Mouse (Mus musculus) intestine, embryonic 15.5 days (tissue): Measurements from ENCODE around the gene Prkce. TPM values are rescaled to one million over a fixed set of nuclear protein-coding genes. Genes with fewer than 3 reads are reported as not detected.
A peak's percentile ranks its signal among the peaks of the same experiment; 100 is the strongest.

Source experiments
- ATAC-seq: fragments of 200-750 bp; cut with Nextera tagmentation; 2 replicates; pipeline ENCODE4 v1.8.0; 2017; ENCODE audit warnings: moderate TSS enrichment, moderate library complexity
- H3K27ac ChIP-seq: fragments of 300-500 bp; sonication (generic); 2 replicates; pipeline ENCODE4 v1.5.1; 2015; ENCODE audit warnings: mild to moderate bottlenecking, inconsistent platforms
- H3K27me3 ChIP-seq: fragments of 300-500 bp; sonication (generic); replicated peaks from 2 replicates; pipeline ENCODE4 v1.6.1; 2015; ENCODE audit warnings: inconsistent platforms
- H3K36me3 ChIP-seq: fragments of 300-500 bp; sonication (generic); 2 replicates; pipeline ENCODE4 v1.6.1; 2015; ENCODE audit warnings: inconsistent platforms
- H3K4me1 ChIP-seq: fragments of 300-500 bp; sonication (generic); replicated peaks from 2 replicates; pipeline ENCODE4 v1.6.1; 2015; ENCODE audit warnings: inconsistent platforms
- H3K4me2 ChIP-seq: fragments of 300-500 bp; sonication (generic); replicated peaks from 2 replicates; pipeline ENCODE4 v1.6.1; 2015; ENCODE audit warnings: mild to moderate bottlenecking, inconsistent platforms
- H3K4me3 ChIP-seq: fragments of 300-500 bp; sonication (generic); replicated peaks from 2 replicates; pipeline ENCODE4 v1.5.1; 2015; ENCODE audit warnings: inconsistent platforms
- H3K9ac ChIP-seq: fragments of 300-500 bp; sonication (generic); 2 replicates; pipeline ENCODE4 v1.6.1; 2015; ENCODE audit warnings: inconsistent platforms
- H3K9me3 ChIP-seq: fragments of 300-500 bp; sonication (generic); 2 replicates; pipeline ENCODE4 v1.6.1; 2016; ENCODE audit warnings: inconsistent platforms
- WGBS: fragments of 180-500 bp; shearing (Covaris S2); methylation state at CpG from one replicate; pipeline ENCODE4 v1.1.7; 2015; 5-methylcytosine and 5-hydroxymethylcytosine counted together
- polyA plus RNA-seq: library from polyadenylated mRNA; unstranded; fragments of >200 nt; fragmentation: Nextera tagmentation; extraction: Ambion mirVana; gene quantifications from 2 replicates; pipeline ENCODE4 v1.2.1, GENCODE M21; 2015

Gene Prkce
- polyA plus RNA-seq, 1 experiment from 2014 or later: 6.6 TPM

DNA sequence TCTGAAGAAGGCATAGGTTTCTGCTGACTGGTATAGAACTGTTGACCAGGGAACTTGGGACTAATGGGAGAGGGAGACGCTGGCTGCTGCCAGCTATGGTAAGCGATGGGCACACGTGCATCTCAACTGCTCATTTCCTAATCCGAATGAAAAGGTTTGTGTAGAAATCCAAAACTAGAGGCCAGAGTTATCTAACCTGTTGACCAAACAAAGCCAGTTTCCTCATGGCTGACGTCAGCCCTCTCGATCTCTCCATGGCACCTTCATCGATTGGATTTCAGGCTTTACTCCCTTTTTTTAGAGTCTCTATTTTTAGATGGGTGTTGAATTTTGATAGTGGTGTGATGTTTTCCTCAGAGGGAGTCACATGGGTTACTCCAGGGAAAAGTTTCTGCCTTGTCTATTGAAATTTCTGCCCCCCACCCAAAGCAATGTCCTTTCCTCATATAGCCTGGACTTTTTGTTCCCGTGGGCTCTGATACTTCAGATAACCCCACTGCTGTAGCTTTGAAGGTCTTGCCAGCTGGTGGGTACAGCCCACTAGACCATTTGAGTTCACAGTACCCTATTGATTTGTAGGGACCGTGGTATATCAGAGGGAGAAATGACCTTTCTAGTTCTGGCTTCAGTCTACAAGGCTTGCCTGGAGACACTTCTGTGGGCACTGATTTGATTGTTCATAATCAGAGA is 335.8 kb downstream of the Prkce start:
- Histone ChIP-seq H3K36me3 (no peaks in the 10 kb centered on the region), H3K4me1 (0 out of 2 replicates have a peak, but pooled peaks cover 5% of the 10 kb centered on the region), H3K4me2 (no peak overlapping the region), H3K27ac (no peak overlapping the region), H3K27me3 (no peaks in the 10 kb centered on the region), H3K9me3 (no peaks in the 10 kb centered on the region), H3K9ac (no peak overlapping the region), H3K4me3 (no peak overlapping the region)
- ATAC-seq: no peak
- WGBS: 94% methylated on average over 9 of the region's 9 CpGs

DNA sequence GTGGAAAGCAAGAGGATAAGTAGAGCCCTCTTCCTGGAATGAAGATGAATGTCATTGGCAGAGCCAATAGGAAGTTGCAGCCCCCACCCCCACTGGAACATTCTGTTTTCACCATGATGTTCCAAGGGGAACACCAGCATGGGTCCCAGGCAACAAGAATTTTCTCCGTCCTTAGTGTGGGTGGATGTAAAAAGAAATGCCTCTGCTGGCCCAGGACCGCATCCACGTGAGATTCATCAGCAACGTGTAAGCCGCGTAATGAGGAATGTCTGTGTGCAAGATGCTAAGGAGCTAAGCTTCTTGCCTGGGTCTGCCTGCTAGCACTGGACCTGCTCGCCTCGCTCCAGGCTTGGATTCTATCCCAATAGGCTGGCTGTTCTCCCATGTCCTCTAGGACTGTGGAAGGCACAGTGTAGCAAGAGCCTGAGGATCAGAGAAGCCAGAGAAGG is 337.6 kb downstream of the Prkce start, which contains the start of gene Gm10309:
Gm10309 (minus strand) TSS at position 50 of the 449 bp plus-strand sequence.
- H3K4me2 ChIP-seq: no peak within 1 kb of the TSS
- no peak within 1 kb of the TSS for H3K27ac ChIP-seq
- H3K36me3 ChIP-seq: no peaks in the 10 kb centered on the region
- ATAC-seq: no peak
- H3K4me1 ChIP-seq: 0 out of 2 replicates have a peak, but pooled peaks cover 2% of the 10 kb centered on the region
- H3K9ac ChIP-seq: no peak within 1 kb of the TSS
- H3K9me3 ChIP-seq: no peaks in the 10 kb centered on the region
- H3K27me3 ChIP-seq: no peaks in the 10 kb centered on the region
- no peak within 1 kb of the TSS for H3K4me3 ChIP-seq
- WGBS: 89% methylated on average over 8 of the region's 8 CpGs

- no peak overlapping the region for H3K9ac ChIP-seq
These were observed 339.3 kb downstream of the Prkce start for GRCm38 (mm10) chr17:86506881-86507280.

DNA sequence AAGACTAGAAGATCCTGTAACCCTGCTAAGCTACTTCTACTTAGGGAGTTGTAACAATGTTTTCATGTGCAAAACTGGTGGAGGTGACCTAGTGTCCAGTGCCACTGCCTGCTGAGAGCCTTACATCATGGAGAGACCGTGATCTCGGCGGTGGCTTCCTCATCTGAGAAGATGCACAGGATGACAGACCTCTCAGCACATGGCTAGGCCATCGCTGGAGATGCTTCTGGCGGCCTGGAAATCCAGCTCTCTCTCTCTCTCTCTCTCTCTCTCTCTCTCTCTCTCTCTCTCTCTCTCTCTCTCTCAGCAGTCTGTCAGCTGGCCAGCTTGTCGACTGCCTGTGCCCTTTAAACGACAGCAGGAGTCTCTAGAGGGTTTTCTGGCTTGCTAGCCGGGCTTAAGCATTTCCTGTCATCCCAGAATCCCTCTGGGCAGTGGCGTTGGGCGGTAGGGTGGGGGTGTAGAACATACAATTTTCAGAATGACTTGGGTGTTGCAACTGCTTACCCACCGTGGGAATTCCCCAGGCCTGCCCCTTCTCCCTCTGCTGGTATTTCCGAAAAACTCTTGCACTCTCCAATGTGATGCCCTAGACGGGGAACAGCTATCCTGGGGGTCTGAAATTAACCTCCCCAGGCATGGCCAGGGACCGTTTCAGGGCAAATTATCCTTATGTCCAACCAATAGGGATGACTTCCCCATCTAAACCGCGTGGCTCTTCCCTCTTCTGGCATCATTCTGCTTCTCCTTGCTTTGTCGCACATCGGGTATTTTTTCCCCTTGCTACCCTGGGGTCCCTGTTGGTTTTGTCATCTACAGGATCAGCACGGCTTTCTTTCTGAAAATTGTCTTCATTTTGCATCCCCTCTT is 340.0 kb downstream of the Prkce start:
- H3K27ac ChIP-seq: 0 out of 2 replicates have a peak overlapping the region, but pooled peaks have one; percentile 36
- H3K4me2 ChIP-seq: no peak overlapping the region
- no peaks in the 10 kb centered on the region for H3K9me3 ChIP-seq
- 0 out of 2 replicates have a peak, but pooled peaks cover 2% of the 10 kb centered on the region for H3K4me1 ChIP-seq
- H3K4me3 ChIP-seq: no peak overlapping the region
- no peak for ATAC-seq
- H3K27me3 ChIP-seq: no peaks in the 10 kb centered on the region
- no peaks in the 10 kb centered on the region for H3K36me3 ChIP-seq
- H3K9ac ChIP-seq: no peak overlapping the region
- WGBS: 66% methylated on average over 19 of the region's 19 CpGs

More at GRCm38 (mm10) chr17:86506881-86507280, 339.3 kb downstream of the Prkce start:
- H3K9me3 ChIP-seq: no peaks in the 10 kb centered on the region
- no peaks in the 10 kb centered on the region for H3K27me3 ChIP-seq
- H3K36me3 ChIP-seq: no peaks in the 10 kb centered on the region
- 46% methylated on average over 5 of the region's 5 CpGs for WGBS
- no peak overlapping the region for H3K4me3 ChIP-seq
- no peak for ATAC-seq
- 0 out of 2 replicates have a peak, but pooled peaks cover 2% of the 10 kb centered on the region for H3K4me1 ChIP-seq
- no peak overlapping the region for H3K4me2 ChIP-seq
- peak overlapping the region; percentile 66 for H3K27ac ChIP-seq

- Histone ChIP-seq H3K9ac (no peak overlapping the region), H3K9me3 (no peaks in the 10 kb centered on the region), H3K4me1 (0 out of 2 replicates have a peak, but pooled peaks cover 2% of the 10 kb centered on the region), H3K4me2 (no peak overlapping the region), H3K27ac (no peak overlapping the region), H3K27me3 (no peaks in the 10 kb centered on the region), H3K4me3 (no peak overlapping the region), H3K36me3 (no peaks in the 10 kb centered on the region)
- 90% methylated on average over 3 of the region's 3 CpGs for WGBS
- ATAC-seq: no peak
These were observed 340.6 kb downstream of the Prkce start for GRCm38 (mm10) chr17:86508212-86508490.

DNA sequence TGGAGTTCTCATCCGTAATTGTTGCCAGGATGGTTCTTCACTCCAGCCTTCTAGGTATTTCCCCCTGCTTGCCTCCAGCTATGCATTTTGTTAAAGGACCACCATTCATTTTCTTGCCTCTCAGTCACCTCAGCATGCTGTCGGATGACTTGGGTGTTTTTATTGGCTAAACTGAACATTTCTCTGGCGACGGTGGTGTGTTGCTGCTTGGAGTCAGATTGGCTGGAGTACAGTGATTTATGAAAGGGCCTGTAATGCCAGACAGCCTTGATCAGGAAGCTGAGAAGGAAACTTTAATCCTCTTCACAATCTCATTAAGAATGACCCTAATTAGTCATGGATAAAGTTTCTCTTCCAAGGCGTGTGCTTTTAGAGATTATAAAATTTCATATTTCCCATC is 342.3 kb downstream of the Prkce start:
- Histone ChIP-seq H3K4me3 (no peak overlapping the region), H3K9ac (no peak overlapping the region), H3K4me2 (no peak overlapping the region), H3K27ac (no peak overlapping the region), H3K9me3 (no peaks in the 10 kb centered on the region), H3K36me3 (no peaks in the 10 kb centered on the region; the same call in 1 of the 2 replicates), H3K27me3 (no peaks in the 10 kb centered on the region), H3K4me1 (0 out of 2 replicates have a peak, but pooled peaks cover 2% of the 10 kb centered on the region)
- 70% methylated on average over 5 of the region's 5 CpGs for WGBS
- ATAC-seq: no peak

- no peak overlapping the region for H3K9ac ChIP-seq
- H3K4me3 ChIP-seq: no peak overlapping the region
- H3K27me3 ChIP-seq: no peaks in the 10 kb centered on the region
- no peak for ATAC-seq
- WGBS: 56% methylated on average over 13 of the region's 13 CpGs
- H3K36me3 ChIP-seq: no peaks in the 10 kb centered on the region; the same call in 1 of the 2 replicates
- no peak overlapping the region for H3K4me2 ChIP-seq
- H3K9me3 ChIP-seq: no peaks in the 10 kb centered on the region
- H3K4me1 ChIP-seq: no peaks in the 10 kb centered on the region
- no peak overlapping the region for H3K27ac ChIP-seq
These were observed 347.5 kb downstream of the Prkce start for GRCm38 (mm10) chr17:86514974-86515620.

- no peak overlapping the region for H3K9ac ChIP-seq
- no peaks in the 10 kb centered on the region for H3K27me3 ChIP-seq
- H3K4me2 ChIP-seq: no peak overlapping the region
These were observed 349.0 kb downstream of the Prkce start for GRCm38 (mm10) chr17:86516630-86517029.

DNA sequence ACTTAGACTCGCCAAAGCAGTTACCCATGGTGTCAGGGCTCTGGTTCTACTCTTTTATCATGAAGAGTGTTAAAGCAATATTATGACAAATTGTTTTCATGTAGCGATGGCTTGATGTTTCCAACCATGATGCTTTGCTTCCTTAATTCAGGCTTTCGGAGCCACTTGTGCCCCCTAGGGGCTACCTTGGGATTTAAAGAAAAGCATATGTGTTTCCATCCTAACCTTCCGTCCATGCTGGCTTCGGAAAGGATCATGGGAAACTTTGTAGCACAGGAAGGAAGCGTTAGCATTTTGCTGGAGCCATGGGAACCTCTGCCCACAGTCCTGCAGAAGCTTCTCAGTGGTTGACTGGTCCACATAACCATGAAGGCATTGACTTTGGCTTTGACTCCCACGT is 351.0 kb downstream of the Prkce start:
- no peak overlapping the region for H3K4me3 ChIP-seq
- no peak overlapping the region for H3K27ac ChIP-seq
- H3K27me3 ChIP-seq: no peaks in the 10 kb centered on the region
- ATAC-seq: no peak
- 91% methylated on average over 7 of the region's 7 CpGs for WGBS
- H3K36me3 ChIP-seq: no peaks in the 10 kb centered on the region; the same call in 1 of the 2 replicates
- no peaks in the 10 kb centered on the region for H3K9me3 ChIP-seq
- no peak overlapping the region for H3K4me2 ChIP-seq
- H3K4me1 ChIP-seq: no peaks in the 10 kb centered on the region
- no peak overlapping the region for H3K9ac ChIP-seq

More at GRCm38 (mm10) chr17:86516630-86517029, 349.0 kb downstream of the Prkce start:
- 69% methylated on average over 5 of the region's 5 CpGs for WGBS
- ATAC-seq: no peak
- no peaks in the 10 kb centered on the region for H3K4me1 ChIP-seq
- no peaks in the 10 kb centered on the region; the same call in 1 of the 2 replicates for H3K36me3 ChIP-seq
- no peak overlapping the region for H3K4me3 ChIP-seq
- no peak overlapping the region for H3K27ac ChIP-seq
- no peaks in the 10 kb centered on the region for H3K9me3 ChIP-seq

GRCm38 (mm10) chr17:86521252-86521651 is 353.7 kb downstream of the Prkce start:
- ATAC-seq: no peak
- H3K4me1 ChIP-seq: no peaks in the 10 kb centered on the region
- H3K36me3 ChIP-seq: no peaks in the 10 kb centered on the region
- 90% methylated on average over 11 of the region's 11 CpGs for whole genome bisulfite sequencing
- no peaks in the 10 kb centered on the region for H3K9me3 ChIP-seq
- no peaks in the 10 kb centered on the region for H3K27me3 ChIP-seq
- H3K9ac ChIP-seq: no peak overlapping the region
- H3K4me3 ChIP-seq: no peak overlapping the region
- H3K4me2 ChIP-seq: no peak overlapping the region
- H3K27ac ChIP-seq: no peak overlapping the region

GRCm38 (mm10) chr17:86522649-86523048 is 355.1 kb downstream of the Prkce start:
- Histone ChIP-seq H3K36me3 (no peaks in the 10 kb centered on the region), H3K4me3 (no peak overlapping the region), H3K27ac (no peak overlapping the region), H3K27me3 (no peaks in the 10 kb centered on the region), H3K9me3 (no peaks in the 10 kb centered on the region), H3K4me2 (no peak overlapping the region), H3K4me1 (no peaks in the 10 kb centered on the region), H3K9ac (no peak overlapping the region)
- ATAC-seq: no peak
- WGBS: 80% methylated on average over 5 of the region's 5 CpGs

DNA sequence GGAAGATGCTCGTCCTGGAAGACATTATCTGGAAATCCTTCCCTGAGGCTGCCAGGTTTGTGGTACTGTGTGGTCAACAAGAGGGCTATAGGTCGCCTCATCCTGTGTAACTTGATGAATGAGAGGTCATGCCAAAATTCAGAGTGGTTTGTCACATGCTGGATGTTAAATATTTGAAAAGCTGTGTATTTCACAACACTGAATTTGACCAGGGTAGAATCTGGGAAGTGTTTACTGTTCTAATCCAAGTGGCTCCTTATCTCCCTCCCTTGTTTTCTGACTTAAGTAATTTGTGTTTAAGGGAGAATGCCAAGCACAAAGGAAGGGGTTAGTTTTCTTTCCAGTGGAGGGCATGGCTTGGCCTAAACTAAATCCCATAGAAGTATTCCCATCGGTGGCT is 355.8 kb downstream of the Prkce start:
- no peak overlapping the region for H3K9ac ChIP-seq
- H3K4me3 ChIP-seq: no peak overlapping the region
- WGBS: 64% methylated on average over 3 of the region's 3 CpGs
- no peak for ATAC-seq
- H3K9me3 ChIP-seq: no peaks in the 10 kb centered on the region
- H3K27me3 ChIP-seq: no peaks in the 10 kb centered on the region
- no peak overlapping the region for H3K27ac ChIP-seq
- no peaks in the 10 kb centered on the region for H3K4me1 ChIP-seq
- no peak overlapping the region for H3K4me2 ChIP-seq
- no peaks in the 10 kb centered on the region for H3K36me3 ChIP-seq
